Mouse (Mus musculus): Measurements from ENCODE around the gene Abhd12b. TPM values are rescaled to one million over a fixed set of nuclear protein-coding genes. Genes with fewer than 3 reads are reported as not detected.

Abhd12b gene
- total RNA-seq (2021) (not detected), polyA plus RNA-seq (2012; rRNA removed) (not detected in 2 replicates)
- long read RNA-seq, result 0 reads

DNA sequence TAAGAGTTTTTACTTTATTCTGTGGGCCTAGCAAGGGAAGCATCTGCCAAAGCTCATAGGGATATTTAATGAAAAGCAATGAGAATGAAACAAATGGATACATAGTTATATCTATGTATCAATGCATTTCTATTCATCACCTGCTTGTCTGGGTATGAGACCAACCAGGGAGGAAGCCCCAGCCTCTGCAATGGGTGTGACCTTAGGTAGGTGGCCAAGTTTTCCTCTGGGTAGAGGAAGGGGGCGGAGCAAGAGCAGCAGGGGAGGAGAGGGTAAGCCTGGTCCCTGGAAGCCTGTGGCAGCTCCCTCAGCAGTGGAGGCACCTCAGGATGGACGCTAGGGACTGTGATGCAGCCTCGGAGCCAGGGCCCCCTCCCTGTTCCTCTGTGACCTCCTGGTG is at the start of gene Abhd12b:
TSS of gene Abhd12b (plus strand) at position 301 of the 400 bp plus-strand sequence.
- DNase-seq, result no peak
- intact Hi-C loops (cut with DNase I), result no loop called here
- H3K4me3 ChIP-seq, result no peak within 1 kb of the TSS
- no peaks in the 10 kb centered on the region for H3K36me3 ChIP-seq (ENCODE audit: control insufficient read depth, insufficient read depth, low read length)
- no peaks in the 10 kb centered on the region for H3K79me2 ChIP-seq (replicated peaks; ENCODE audit: control insufficient read depth, insufficient read depth, low read length)
- no peaks in the 10 kb centered on the region; the same call in 1 of the 2 replicates for H3K27me3 ChIP-seq (ENCODE audit: control insufficient read depth, insufficient read depth, low read length)
- no peak within 1 kb of the TSS for H3K27ac ChIP-seq
- H3K4me1 ChIP-seq (ENCODE audit: control insufficient read depth, insufficient read depth, low read length), result 0 out of 2 replicates have a peak, but pooled peaks cover 2% of the 10 kb centered on the region
- TF ChIP-seq POLR2A (IDR thresholded peaks at IDR 0.05; ENCODE audit: insufficient read depth, low read depth, low read length) (no peak), CTCF (IDR thresholded peaks at IDR 0.05) (no peak), EP300 (IDR thresholded peaks at IDR 0.05; ENCODE audit: insufficient read depth, low read depth, low read length) (no peak)
- no peak within 1 kb of the TSS for H3K9ac ChIP-seq (ENCODE audit: low read depth, low read length)
- WGBS, result 57% methylated on average over 3 of the region's 3 CpGs

DNA sequence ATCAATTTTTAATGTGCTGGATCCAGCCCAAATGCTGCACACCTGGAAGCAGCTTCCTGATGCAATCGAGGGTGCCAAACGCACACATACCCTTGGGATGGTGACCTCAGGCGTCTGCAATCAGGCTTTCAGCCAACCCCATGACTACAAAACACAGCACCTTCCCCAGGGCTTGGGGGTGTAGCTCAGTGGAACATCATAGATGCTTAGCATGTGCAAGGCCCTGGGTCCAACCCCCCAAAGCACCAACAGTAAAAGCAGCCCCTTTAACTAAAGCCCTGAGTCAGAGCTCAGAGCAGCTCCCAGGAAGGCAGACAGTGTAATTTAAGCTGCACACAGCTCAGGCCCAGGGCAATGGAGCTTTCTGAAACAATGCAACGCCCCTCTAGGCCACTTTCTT is 49.7 kb upstream of the Abhd12b start:
- peaks cover 5% of the 10 kb centered on the region for H3K4me1 ChIP-seq (ENCODE audit: control insufficient read depth, insufficient read depth, low read length)
- no peak overlapping the region for H3K9ac ChIP-seq (ENCODE audit: low read depth, low read length)
- no peaks in the 10 kb centered on the region; the same call in none of the 2 replicates for H3K79me2 ChIP-seq (replicated peaks; ENCODE audit: control insufficient read depth, insufficient read depth, low read length)
- TF ChIP-seq EP300 (IDR thresholded peaks at IDR 0.05; ENCODE audit: insufficient read depth, low read depth, low read length) (no peak), CTCF (IDR thresholded peaks at IDR 0.05) (no peak), POLR2A (IDR thresholded peaks at IDR 0.05; ENCODE audit: insufficient read depth, low read depth, low read length) (no peak)
- H3K27ac ChIP-seq, result no peak overlapping the region
- no peak for DNase-seq
- intact Hi-C loops (cut with DNase I), result no loop called here
- 35% methylated on average over 4 of the region's 4 CpGs for WGBS
- H3K27me3 ChIP-seq (ENCODE audit: control insufficient read depth, insufficient read depth, low read length), result no peaks in the 10 kb centered on the region
- no peak overlapping the region for H3K4me3 ChIP-seq
- H3K36me3 ChIP-seq (ENCODE audit: control insufficient read depth, insufficient read depth, low read length), result no peaks in the 10 kb centered on the region

DNA sequence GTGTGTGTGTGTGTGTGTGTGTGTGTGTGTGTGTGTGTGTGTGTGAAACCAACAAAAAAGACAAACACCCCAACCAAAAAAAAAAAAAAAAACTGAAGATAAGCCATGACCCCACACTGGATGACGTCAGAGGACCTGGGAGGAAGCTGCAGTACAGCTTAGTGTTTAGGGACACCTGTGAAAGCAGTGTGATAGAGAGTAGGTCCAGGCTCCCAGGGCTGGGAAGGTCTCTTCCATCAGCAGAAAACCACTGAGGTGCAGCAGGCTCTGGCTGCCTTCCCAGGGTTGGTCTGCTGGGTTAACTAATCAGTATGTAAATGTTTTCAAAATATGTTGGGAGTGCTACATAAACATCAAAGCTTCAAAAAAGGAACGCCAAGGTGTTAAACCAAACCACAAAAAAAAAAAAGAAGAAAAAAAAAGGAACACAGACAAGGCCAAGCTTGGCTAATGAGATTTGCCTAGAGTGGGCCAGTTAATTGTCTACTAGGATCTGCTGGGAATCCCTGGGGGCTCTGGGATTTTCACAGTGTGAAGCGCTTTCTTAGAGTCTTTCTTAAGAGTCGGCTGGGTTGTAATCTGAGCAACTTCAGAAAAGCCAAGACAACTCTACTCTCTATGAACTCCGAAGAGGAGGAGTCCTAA is 49.0 kb upstream of the Abhd12b start:
- TF ChIP-seq CTCF (IDR thresholded peaks at IDR 0.05), result no peak
- TF ChIP-seq POLR2A (IDR thresholded peaks at IDR 0.05; ENCODE audit: insufficient read depth, low read depth, low read length), result no peak
- TF ChIP-seq EP300 (IDR thresholded peaks at IDR 0.05; ENCODE audit: insufficient read depth, low read depth, low read length), result no peak
- H3K36me3 ChIP-seq (ENCODE audit: control insufficient read depth, insufficient read depth, low read length), result no peaks in the 10 kb centered on the region
- peaks cover 5% of the 10 kb centered on the region for H3K4me1 ChIP-seq (ENCODE audit: control insufficient read depth, insufficient read depth, low read length)
- no peak overlapping the region for H3K9ac ChIP-seq (ENCODE audit: low read depth, low read length)
- H3K79me2 ChIP-seq (replicated peaks; ENCODE audit: control insufficient read depth, insufficient read depth, low read length), result no peaks in the 10 kb centered on the region; the same call in none of the 2 replicates
- DNase-seq, result no peak
- 60% methylated on average over 5 of the region's 5 CpGs for WGBS
- H3K27ac ChIP-seq, result no peak overlapping the region
- intact Hi-C loops (cut with DNase I), result no loop called here
- H3K4me3 ChIP-seq, result no peak overlapping the region
- H3K27me3 ChIP-seq (ENCODE audit: control insufficient read depth, insufficient read depth, low read length), result no peaks in the 10 kb centered on the region

DNA sequence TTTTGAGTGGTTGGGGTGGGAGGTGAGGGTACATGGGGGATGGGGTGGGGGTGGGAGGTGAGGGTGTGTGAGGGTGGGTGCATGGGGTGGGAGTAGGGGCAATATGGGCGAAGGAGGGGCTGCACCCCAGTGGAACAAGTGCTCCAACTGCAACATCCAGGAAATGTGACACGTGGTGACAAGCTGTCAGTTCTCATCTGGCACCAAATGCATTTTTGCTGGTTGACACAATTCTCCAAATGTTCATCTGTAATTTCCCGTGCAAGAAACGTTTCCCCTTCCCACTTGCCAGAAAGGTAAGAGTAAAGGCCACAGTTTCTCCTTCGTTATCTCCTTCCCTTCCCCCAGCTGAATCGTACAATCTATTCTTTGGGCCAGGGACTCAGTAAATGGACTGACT is 48.1 kb upstream of the Abhd12b start:
- Histone ChIP-seq H3K36me3 (ENCODE audit: control insufficient read depth, insufficient read depth, low read length) (no peaks in the 10 kb centered on the region), H3K9ac (ENCODE audit: low read depth, low read length) (no peak overlapping the region), H3K27me3 (ENCODE audit: control insufficient read depth, insufficient read depth, low read length) (no peaks in the 10 kb centered on the region), H3K27ac (no peak overlapping the region), H3K4me3 (no peak overlapping the region), H3K79me2 (replicated peaks; ENCODE audit: control insufficient read depth, insufficient read depth, low read length) (no peaks in the 10 kb centered on the region; the same call in none of the 2 replicates), H3K4me1 (ENCODE audit: control insufficient read depth, insufficient read depth, low read length) (peaks cover 8% of the 10 kb centered on the region)
- intact Hi-C loops (cut with DNase I), result no loop called here
- no peak for DNase-seq
- TF ChIP-seq POLR2A (IDR thresholded peaks at IDR 0.05; ENCODE audit: insufficient read depth, low read depth, low read length) (no peak), CTCF (IDR thresholded peaks at IDR 0.05) (no peak), EP300 (IDR thresholded peaks at IDR 0.05; ENCODE audit: insufficient read depth, low read depth, low read length) (no peak)
- 31% methylated on average over 6 of the region's 6 CpGs for WGBS

DNA sequence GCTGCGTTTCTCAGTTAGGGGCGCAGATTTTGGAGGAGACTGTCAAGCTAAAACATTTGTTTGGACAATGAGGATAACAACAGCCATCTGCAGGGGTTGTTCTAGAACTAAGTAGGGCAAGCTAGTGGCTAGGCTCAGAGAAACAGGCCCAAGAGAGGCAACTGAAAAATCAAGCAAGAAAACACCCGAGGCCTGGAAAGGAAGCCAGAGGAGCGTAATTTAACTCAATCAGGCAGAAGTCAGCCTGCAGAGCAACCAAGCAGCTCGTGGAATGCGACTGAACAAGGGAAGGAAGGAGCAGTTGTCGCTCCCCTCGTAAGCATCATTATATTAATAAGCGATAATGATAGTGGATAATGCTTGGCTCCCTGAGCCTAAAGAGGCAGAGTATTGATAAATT is 47.4 kb upstream of the Abhd12b start:
- 60% methylated on average over 9 of the region's 9 CpGs for WGBS
- H3K27ac ChIP-seq, result no peak overlapping the region
- peaks cover 8% of the 10 kb centered on the region for H3K4me1 ChIP-seq (ENCODE audit: control insufficient read depth, insufficient read depth, low read length)
- H3K9ac ChIP-seq (ENCODE audit: low read depth, low read length), result no peak overlapping the region
- no peak for TF ChIP-seq EP300 (IDR thresholded peaks at IDR 0.05; ENCODE audit: insufficient read depth, low read depth, low read length)
- no peak for TF ChIP-seq POLR2A (IDR thresholded peaks at IDR 0.05; ENCODE audit: insufficient read depth, low read depth, low read length)
- no peak for TF ChIP-seq CTCF (IDR thresholded peaks at IDR 0.05)
- DNase-seq, result no peak
- H3K27me3 ChIP-seq (ENCODE audit: control insufficient read depth, insufficient read depth, low read length), result no peaks in the 10 kb centered on the region
- H3K36me3 ChIP-seq (ENCODE audit: control insufficient read depth, insufficient read depth, low read length), result no peaks in the 10 kb centered on the region
- H3K4me3 ChIP-seq, result no peak overlapping the region
- intact Hi-C loops (cut with DNase I), result no loop called here
- no peaks in the 10 kb centered on the region; the same call in none of the 2 replicates for H3K79me2 ChIP-seq (replicated peaks; ENCODE audit: control insufficient read depth, insufficient read depth, low read length)

DNA sequence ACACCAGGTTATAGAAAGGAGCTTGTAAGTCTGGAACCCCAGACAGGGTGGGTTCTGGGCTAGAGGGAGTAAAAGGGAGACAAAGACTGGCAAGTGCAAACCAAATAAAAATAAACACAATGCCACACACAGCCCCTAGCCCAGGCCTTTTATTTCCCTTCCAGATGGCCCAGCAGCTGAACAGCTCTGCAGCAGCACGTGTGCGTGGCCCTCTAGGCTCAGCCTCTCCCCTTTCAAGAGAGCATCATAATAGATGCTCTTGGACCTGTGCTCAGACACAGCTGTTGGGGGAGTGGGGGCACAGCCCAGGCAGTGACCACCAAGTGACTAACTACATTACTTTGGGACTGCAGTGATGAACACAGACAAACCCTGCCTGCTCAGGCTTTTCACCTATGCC is 45.8 kb upstream of the Abhd12b start:
- no peak overlapping the region for H3K27ac ChIP-seq
- no peak overlapping the region for H3K4me3 ChIP-seq
- H3K36me3 ChIP-seq (ENCODE audit: control insufficient read depth, insufficient read depth, low read length), result no peaks in the 10 kb centered on the region
- no peak for DNase-seq
- no peaks in the 10 kb centered on the region for H3K27me3 ChIP-seq (ENCODE audit: control insufficient read depth, insufficient read depth, low read length)
- no peak overlapping the region for H3K9ac ChIP-seq (ENCODE audit: low read depth, low read length)
- no peak for TF ChIP-seq EP300 (IDR thresholded peaks at IDR 0.05; ENCODE audit: insufficient read depth, low read depth, low read length)
- TF ChIP-seq POLR2A (IDR thresholded peaks at IDR 0.05; ENCODE audit: insufficient read depth, low read depth, low read length), result no peak
- no peak for TF ChIP-seq CTCF (IDR thresholded peaks at IDR 0.05)
- intact Hi-C loops (cut with DNase I), result no loop called here
- WGBS, result 44% methylated on average over 2 of the region's 2 CpGs
- H3K4me1 ChIP-seq (ENCODE audit: control insufficient read depth, insufficient read depth, low read length), result peaks cover 7% of the 10 kb centered on the region
- no peaks in the 10 kb centered on the region; the same call in none of the 2 replicates for H3K79me2 ChIP-seq (replicated peaks; ENCODE audit: control insufficient read depth, insufficient read depth, low read length)

Data from heart, adult 2 months (tissue).